Mouse (Mus musculus) brain, adult 10 weeks (tissue): ENCODE measurements around the gene Wdr61. TPM values are rescaled to one million over a fixed set of nuclear protein-coding genes. Genes with fewer than 3 reads are reported as not detected.

Source experiments
- polyA plus RNA-seq: library from polyadenylated mRNA; stranded (reverse); fragments of 350-450 nt; fragmentation: Illumina TruSeq; extraction: RNeasy Lipid Tissue Mini Kit (QIAGEN cat#74804); gene quantifications from one replicate; pipeline ENCODE4 v1.2.3, GENCODE M21; 2015; ENCODE audit warnings: low read depth, low replicate concordance

Wdr61 gene
- polyA plus RNA-seq = 86.9 TPM

GRCm38 (mm10) chr9:54733921-54734638 is at the start of gene Wdr61:
Wdr61 (minus strand) TSS chr9:54734519.

DNA sequence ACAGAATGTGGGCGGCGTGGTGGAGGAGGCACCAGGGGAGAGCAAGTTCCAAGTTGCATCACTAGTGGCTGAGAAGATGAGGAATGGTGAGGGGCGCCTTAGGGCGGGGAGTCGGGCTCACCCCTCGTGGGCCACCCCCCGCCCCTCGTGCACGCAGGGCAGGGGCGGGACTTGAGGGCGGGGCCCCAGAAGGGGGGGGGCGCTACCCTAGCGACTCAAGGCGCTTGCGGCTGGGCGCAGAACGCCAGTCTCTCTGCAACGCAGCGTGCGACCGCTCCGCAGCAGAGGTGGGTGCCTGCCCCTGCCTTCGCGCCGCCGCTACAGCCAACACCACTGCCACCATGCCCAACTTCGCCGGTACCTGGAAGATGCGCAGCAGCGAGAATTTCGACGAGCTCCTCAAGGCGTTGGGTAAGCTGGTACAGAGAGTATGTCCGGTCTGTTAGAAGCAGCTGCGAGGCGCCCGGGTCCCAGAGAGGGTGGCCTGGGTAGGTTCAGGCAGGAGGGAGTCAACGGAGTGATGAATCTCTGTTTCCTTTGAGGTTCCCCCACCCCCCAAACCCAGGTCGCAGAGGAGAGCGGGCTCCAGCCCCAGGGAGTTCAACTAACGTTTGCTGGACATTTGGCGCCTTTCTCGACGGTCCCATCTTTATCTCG is 30.4 kb upstream of the Wdr61 start, which contains the start of gene Crabp1:
Gene Crabp1 (plus strand): TSS at position 188 of the 657 bp plus-strand sequence.

GRCm38 (mm10) chr9:54698318-54699086 is 35.8 kb downstream of the Wdr61 start, which contains the start of gene Dnaja4:
Dnaja4 (plus strand) TSS chr9:54698873.

Other genes starting within 250 kb of the Wdr61 start
- 106 TPM for gene Dmxl2, start 232.9 kb downstream of the Wdr61 start, polyA plus RNA-seq
- not detected for gene Sh2d7, start 195.5 kb downstream of the Wdr61 start, polyA plus RNA-seq
- 45.0 TPM for gene Cib2, start 174.3 kb downstream of the Wdr61 start, polyA plus RNA-seq
- 302 TPM for gene Idh3a, start 148.2 kb downstream of the Wdr61 start, polyA plus RNA-seq
- 146 TPM for gene Acsbg1, start 72.6 kb downstream of the Wdr61 start, polyA plus RNA-seq
- gene Dnaja4, start 35.6 kb downstream of the Wdr61 start, polyA plus RNA-seq = 51.2 TPM
- gene Crabp1, start 30.2 kb upstream of the Wdr61 start, polyA plus RNA-seq = 3.5 TPM
- 34.8 TPM for gene Ireb2, start 129.3 kb upstream of the Wdr61 start, polyA plus RNA-seq
- 1.5 TPM for gene Hykk, start 182.8 kb upstream of the Wdr61 start, polyA plus RNA-seq
- gene Psma4, start 216.3 kb upstream of the Wdr61 start, polyA plus RNA-seq = 197 TPM
- gene AY074887, start 216.5 kb upstream of the Wdr61 start, polyA plus RNA-seq = not detected
- gene Chrna5, start 246.4 kb upstream of the Wdr61 start, polyA plus RNA-seq = 3.2 TPM